Mouse (Mus musculus) ovary, postnatal 36 days (tissue): Measurements from ENCODE around the gene Trim26.

Experiments
- DNase-seq: peaks from one replicate; pipeline ENCODE4 v3.0.0; 2022; ENCODE audit warnings: low spot score, mixed read lengths

Gene Trim26

DNA sequence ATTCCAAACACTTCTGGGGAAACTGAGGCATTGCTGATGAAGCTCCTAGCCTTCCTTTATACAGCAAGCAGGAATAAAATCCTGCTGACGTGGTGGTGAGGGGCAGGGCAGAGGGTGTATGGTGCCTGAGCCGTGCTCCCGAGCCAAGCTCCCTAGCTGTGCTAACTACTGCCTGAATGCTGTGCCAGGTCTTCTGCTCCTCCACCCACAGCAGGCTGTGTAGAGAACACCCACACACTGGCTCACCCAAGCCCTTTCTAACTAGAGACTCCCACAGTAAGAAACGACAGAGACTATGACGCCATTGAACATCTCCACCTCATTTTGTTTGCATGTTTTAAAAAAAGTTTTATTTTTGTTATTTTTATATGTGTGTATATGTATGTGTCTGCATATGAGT lies 63.1 kb downstream of the Trim26 start:
- DNase-seq: no peak

DNA sequence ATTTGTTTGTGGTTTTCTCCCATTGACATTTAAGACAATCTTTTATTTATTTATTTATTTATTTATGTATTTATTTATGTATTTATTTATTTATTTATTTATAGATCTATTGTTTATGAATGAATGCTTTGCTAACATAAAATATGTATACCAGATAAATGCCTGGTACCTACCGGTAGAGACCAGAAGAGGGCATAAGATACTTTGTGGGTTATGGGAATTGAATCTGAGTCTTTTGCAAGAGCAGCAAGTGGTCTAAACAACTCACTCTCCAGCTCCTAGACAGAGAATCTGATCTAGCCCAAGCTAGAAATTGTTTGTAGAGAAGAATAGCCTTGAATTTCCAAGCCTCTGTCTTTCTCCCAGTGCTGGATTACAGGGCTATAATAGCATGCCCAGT lies 63.8 kb downstream of the Trim26 start:
- DNase-seq: no peak

DNA sequence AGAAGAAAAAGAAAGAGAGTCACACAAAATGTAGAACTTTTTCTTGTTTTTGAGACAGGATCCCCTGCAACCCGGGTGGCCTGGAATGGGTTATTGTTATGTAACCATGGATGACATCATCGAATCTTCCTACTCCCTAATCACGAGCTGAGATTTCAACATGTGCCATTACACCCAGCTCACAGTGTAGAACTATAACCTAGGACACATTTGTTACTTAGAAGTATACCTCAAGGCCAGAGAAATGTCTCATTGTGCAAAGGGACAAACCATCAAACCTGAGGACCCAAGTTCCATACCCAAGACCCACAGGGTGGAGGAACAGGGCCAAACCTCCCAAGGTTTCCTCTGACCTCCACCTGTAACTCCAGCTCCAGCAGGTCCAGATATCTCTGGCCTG lies 66.7 kb downstream of the Trim26 start:
- DNase-seq: no peak

DNA sequence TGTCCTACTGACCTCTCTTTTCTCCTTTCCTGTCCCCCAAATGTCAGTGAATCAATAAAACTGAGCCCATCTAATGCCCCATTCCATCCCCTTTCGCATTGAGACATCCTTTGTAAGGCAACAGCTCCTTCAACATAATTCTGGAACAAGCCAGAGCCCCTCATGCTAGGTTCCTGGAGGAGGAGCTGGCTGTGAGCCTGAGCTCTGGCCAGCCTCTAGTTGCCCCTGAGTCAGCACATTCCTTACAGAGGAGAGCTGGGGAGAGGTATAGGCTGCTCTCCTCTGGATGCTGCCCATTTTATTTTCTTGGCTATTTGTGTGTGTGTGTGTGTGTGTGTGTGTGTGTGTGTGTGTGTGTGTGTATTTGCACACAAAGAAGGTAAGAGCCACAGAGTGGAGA lies 71.3 kb downstream of the Trim26 start:
- DNase-seq: no peak
